Mouse (Mus musculus) embryonic facial prominence, embryonic 12.5 days (tissue): ENCODE measurements around the gene 2300002M23Rik. TPM values are rescaled to one million over a fixed set of nuclear protein-coding genes. Genes with fewer than 3 reads are reported as not detected.

Source experiments
- ATAC-seq: fragments of 200-750 bp; cut with Nextera tagmentation; 2 replicates; pipeline ENCODE4 v1.8.0; 2017; ENCODE audit not compliant: insufficient number of reproducible peaks, insufficient read depth, low FRiP score, low TSS enrichment
- H3K27ac ChIP-seq: fragments of 300-500 bp; sonication (generic); 2 replicates; pipeline ENCODE4 v1.5.1; 2016; ENCODE audit warnings: mild to moderate bottlenecking
- H3K27me3 ChIP-seq: fragments of 300-500 bp; sonication (generic); 2 replicates; pipeline ENCODE4 v1.6.1; 2016; ENCODE audit warnings: mild to moderate bottlenecking, moderate library complexity
- H3K36me3 ChIP-seq: fragments of 300-500 bp; sonication (generic); 2 replicates; pipeline ENCODE4 v1.6.1; 2016; ENCODE audit warnings: mild to moderate bottlenecking
- H3K4me1 ChIP-seq: fragments of 300-500 bp; sonication (generic); 2 replicates; pipeline ENCODE4 v1.6.1; 2016
- H3K4me2 ChIP-seq: fragments of 300-500 bp; sonication (generic); replicated peaks from 2 replicates; pipeline ENCODE4 v1.6.1; 2016; ENCODE audit warnings: mild to moderate bottlenecking, moderate library complexity
- H3K4me3 ChIP-seq: fragments of 300-500 bp; sonication (generic); 2 replicates; pipeline ENCODE4 v1.5.1; 2016; ENCODE audit warnings: mild to moderate bottlenecking
- H3K9ac ChIP-seq: fragments of 300-500 bp; sonication (generic); 2 replicates; pipeline ENCODE4 v1.6.1; 2016; ENCODE audit warnings: mild to moderate bottlenecking, moderate library complexity
- H3K9me3 ChIP-seq: fragments of 300-500 bp; sonication (generic); 2 replicates; pipeline ENCODE4 v1.6.1; 2016; ENCODE audit warnings: mild to moderate bottlenecking, moderate library complexity
- WGBS: fragments of 180-500 bp; shearing (Covaris S2); methylation state at CpG from one replicate; pipeline ENCODE4 v1.1.7; 2016; 5-methylcytosine and 5-hydroxymethylcytosine counted together
- polyA plus RNA-seq: library from polyadenylated mRNA; unstranded; fragments of >200 nt; fragmentation: Nextera tagmentation; extraction: Ambion mirVana; gene quantifications from 2 replicates; pipeline ENCODE4 v1.2.1, GENCODE M21; 2016

The 2300002M23Rik gene
- not detected in 2 replicates for polyA plus RNA-seq

DNA sequence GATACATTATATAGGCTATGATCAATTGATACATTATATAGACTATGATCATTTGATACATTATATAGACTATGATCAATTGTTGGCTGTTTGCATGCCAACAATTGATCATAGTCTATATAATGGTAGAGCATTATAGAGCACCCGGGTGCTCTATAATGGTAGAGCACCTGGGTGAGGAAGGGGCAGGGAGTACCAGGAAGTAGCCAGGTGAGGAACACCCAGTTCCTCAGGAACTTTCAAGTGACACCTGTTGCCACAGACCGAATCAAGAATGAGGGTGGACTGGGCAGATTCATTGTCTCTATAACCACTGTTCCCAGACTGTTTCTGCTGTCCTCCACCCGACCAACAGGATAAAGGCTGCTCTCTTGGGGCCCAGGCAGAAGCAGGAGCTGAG, at the start of gene 2300002M23Rik:
Gene 2300002M23Rik (plus strand): TSS at position 301 of the 400 bp plus-strand sequence.
- no peak within 1 kb of the TSS for H3K4me2 ChIP-seq
- no peaks in the 10 kb centered on the region for H3K36me3 ChIP-seq
- 56% methylated on average over 3 of the region's 3 CpGs for WGBS
- peaks cover 34% of the 10 kb centered on the region for H3K27me3 ChIP-seq
- no peak within 1 kb of the TSS for H3K27ac ChIP-seq
- H3K4me3 ChIP-seq = no peak within 1 kb of the TSS
- no peaks in the 10 kb centered on the region for H3K9me3 ChIP-seq
- H3K4me1 ChIP-seq = peaks cover 9% of the 10 kb centered on the region; the same call in 1 of the 2 replicates
- H3K9ac ChIP-seq = no peak within 1 kb of the TSS
- ATAC-seq = no peak

DNA sequence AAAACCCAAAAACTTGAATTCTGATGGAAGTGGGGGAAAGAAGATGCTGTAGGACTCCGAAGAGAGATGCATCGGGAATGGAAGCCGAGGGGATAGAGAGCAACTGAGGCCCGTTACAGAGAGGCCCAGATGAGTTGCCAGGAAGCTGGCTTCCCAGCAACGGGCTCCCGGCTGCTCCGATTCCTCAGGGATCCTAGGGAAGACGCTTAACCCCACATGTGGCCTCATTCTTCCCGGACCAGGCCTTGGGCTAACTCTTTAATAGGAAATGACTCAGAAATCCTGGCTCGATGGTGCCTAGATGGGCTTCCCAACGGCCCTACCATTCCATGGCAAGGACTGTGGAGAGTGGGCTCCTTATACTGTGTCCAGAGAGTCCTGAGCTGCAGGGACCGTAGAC, 49.7 kb upstream of the 2300002M23Rik start:
- peak overlapping the region; percentile 75 for H3K4me2 ChIP-seq
- ATAC-seq = no peak
- H3K4me1 ChIP-seq = peaks cover 31% of the 10 kb centered on the region
- H3K27me3 ChIP-seq = no peaks in the 10 kb centered on the region
- peak overlapping the region; percentile 70 for H3K9ac ChIP-seq
- H3K9me3 ChIP-seq = no peaks in the 10 kb centered on the region
- peak overlapping the region; percentile 57 for H3K4me3 ChIP-seq
- WGBS = 10% methylated on average over 12 of the region's 12 CpGs
- peaks cover 15% of the 10 kb centered on the region for H3K36me3 ChIP-seq
- 0 out of 2 replicates have a peak overlapping the region, but pooled peaks have one; percentile 5 for H3K27ac ChIP-seq

DNA sequence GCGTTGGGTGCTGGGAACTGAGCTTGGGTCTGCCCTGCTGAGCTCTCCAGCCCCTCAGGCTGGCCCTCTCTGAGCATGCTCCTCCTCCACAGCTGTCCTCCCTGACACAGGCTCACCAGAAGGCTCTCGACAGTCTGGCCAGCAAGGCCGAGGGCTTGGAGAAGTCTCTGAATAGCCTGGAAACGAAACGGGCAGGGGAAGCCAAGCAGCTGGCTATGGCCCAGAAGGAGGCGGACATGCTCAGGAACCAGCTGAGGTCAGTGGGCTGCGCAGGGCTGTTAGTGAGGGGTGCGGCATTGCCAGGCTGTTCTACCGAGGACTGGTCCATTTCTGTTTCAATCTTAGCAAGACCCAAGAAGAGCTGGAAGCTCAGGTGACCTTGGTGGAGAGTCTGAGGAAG, 42.9 kb upstream of the 2300002M23Rik start:
- H3K9me3 ChIP-seq = no peaks in the 10 kb centered on the region
- no peaks in the 10 kb centered on the region for H3K4me1 ChIP-seq
- 84% methylated on average over 9 of the region's 9 CpGs for WGBS
- H3K4me2 ChIP-seq = no peak overlapping the region
- H3K27me3 ChIP-seq = no peaks in the 10 kb centered on the region
- peaks cover 54% of the 10 kb centered on the region for H3K36me3 ChIP-seq
- no peak overlapping the region for H3K4me3 ChIP-seq
- ATAC-seq = no peak
- no peak overlapping the region for H3K9ac ChIP-seq
- no peak overlapping the region for H3K27ac ChIP-seq

DNA sequence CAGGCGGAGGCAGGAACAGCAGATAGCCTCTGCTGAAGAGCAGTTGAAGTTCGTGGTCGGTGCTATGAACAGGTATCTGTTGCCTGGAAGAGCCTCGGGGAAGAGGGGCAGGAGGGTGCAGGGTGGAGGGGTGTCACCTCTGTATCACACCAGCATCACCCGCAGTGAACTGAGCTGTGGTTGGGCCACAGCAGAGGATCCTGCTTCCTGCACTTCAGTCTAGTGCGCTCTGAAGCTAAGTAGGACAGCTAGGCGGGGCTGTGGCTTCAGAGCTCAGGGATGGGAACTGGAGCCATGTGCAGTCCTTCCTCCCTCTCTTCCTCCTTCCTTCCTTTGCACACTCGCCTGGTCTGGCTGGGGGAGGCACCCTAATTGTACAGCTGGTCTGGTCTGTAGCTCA, 40.6 kb upstream of the 2300002M23Rik start:
- H3K9ac ChIP-seq = no peak overlapping the region
- no peaks in the 10 kb centered on the region for H3K4me1 ChIP-seq
- peaks cover 59% of the 10 kb centered on the region for H3K36me3 ChIP-seq
- 75% methylated on average over 8 of the region's 8 CpGs for WGBS
- H3K4me2 ChIP-seq = no peak overlapping the region
- ATAC-seq = no peak
- H3K27me3 ChIP-seq = no peaks in the 10 kb centered on the region
- H3K4me3 ChIP-seq = no peak overlapping the region
- H3K9me3 ChIP-seq = no peaks in the 10 kb centered on the region
- no peak overlapping the region for H3K27ac ChIP-seq

DNA sequence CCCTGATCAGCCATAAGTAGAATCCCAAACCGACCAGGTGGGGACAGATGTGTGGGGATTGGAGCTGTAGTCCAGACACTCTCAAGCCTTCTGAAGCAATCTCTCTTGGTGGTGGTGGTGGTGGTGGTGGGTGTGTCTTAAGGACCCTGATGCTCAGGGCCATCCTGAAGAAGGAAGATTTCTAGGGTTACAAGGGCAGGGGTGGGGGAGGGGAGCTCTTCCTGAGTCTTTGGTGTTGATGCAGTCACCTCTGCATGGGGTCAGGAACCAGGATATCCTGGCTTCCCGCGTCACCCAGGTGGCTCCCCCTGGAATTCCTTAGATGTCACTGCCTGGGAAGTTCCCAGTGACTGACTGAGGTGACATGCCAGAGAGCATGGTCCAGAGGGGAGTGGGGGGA, 34.9 kb upstream of the 2300002M23Rik start:
- peaks cover 31% of the 10 kb centered on the region for H3K36me3 ChIP-seq
- H3K27ac ChIP-seq = no peak overlapping the region
- WGBS = 13% methylated on average over 3 of the region's 3 CpGs
- no peak overlapping the region for H3K4me2 ChIP-seq
- H3K27me3 ChIP-seq = no peaks in the 10 kb centered on the region
- H3K9me3 ChIP-seq = no peaks in the 10 kb centered on the region
- no peaks in the 10 kb centered on the region; the same call in 1 of the 2 replicates for H3K4me1 ChIP-seq
- H3K4me3 ChIP-seq = no peak overlapping the region
- no peak overlapping the region for H3K9ac ChIP-seq
- no peak for ATAC-seq

DNA sequence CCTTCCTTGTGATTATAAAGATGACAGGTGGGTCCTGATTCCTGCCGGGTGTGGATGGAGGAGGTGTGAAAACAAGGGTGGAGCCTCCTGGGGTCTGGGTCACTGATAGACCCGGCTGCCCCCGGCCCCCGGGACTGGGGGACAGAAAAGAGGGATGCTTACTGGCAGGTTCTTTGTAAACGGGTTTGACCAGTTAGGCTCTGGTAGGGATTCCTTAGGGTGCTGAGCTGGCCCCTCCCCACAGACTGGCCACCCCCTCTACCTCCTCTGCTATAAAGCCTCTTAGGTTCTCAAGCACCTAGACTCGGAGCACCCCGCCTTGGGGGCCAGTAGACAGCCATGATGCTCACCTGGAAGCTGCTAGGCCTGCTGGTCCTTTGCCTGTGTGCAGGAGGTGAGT, 34.3 kb upstream of the 2300002M23Rik start, which contains the start of gene Psors1c2:
Gene Psors1c2 (plus strand): TSS at position 301 of the 400 bp plus-strand sequence.
- H3K27ac ChIP-seq = no peak within 1 kb of the TSS
- no peaks in the 10 kb centered on the region for H3K9me3 ChIP-seq
- H3K36me3 ChIP-seq = peaks cover 29% of the 10 kb centered on the region
- no peak within 1 kb of the TSS for H3K4me3 ChIP-seq
- no peaks in the 10 kb centered on the region for H3K27me3 ChIP-seq
- H3K4me2 ChIP-seq = no peak within 1 kb of the TSS
- 44% methylated on average over 7 of the region's 7 CpGs for WGBS
- H3K4me1 ChIP-seq = no peaks in the 10 kb centered on the region; the same call in 1 of the 2 replicates
- no peak for ATAC-seq
- H3K9ac ChIP-seq = no peak within 1 kb of the TSS

DNA sequence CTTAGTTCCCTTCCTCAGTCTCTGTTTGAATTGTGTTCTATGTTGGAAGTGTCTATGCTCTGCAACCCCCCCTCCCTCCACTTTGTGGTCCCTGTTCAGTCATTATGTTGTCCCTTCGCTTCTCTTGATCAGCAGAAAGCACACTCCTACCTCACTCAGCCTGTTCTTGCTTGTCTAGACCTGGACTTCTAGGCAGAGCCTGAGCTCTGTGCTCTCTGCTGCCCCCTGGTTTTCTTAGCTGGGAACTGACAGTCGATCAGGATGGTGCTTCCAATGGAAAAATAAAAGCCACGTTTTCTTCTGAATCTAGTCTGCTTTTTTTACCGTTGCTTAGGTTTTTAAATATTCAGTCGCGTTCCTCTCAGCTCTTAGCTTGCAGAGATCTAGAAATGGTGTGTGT, 32.9 kb upstream of the 2300002M23Rik start:
- WGBS = 13% methylated on average over 6 of the region's 6 CpGs
- no peak overlapping the region for H3K9ac ChIP-seq
- no peaks in the 10 kb centered on the region for H3K27me3 ChIP-seq
- H3K4me3 ChIP-seq = no peak overlapping the region
- H3K36me3 ChIP-seq = peaks cover 15% of the 10 kb centered on the region
- H3K27ac ChIP-seq = no peak overlapping the region
- no peaks in the 10 kb centered on the region for H3K9me3 ChIP-seq
- H3K4me2 ChIP-seq = no peak overlapping the region
- H3K4me1 ChIP-seq = no peaks in the 10 kb centered on the region; the same call in 1 of the 2 replicates
- no peak for ATAC-seq

DNA sequence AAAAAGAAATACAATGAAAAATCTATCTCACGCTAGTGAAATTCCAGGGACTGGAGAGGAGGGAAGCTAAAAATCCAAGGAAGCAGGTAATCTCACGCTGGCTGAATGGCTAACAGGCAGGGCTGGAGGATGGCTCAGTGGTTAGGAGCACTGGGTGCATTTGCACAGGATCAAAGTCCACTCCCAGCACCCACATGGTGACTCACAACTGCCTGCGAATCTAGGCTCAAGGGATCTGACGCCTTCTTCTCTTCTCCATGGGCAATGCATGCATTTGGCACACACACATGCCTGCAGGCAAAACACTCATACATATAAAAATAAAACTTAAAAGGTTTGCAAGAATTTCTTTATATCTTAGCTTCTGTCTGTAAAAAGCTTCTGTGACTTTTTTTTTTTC, 29.8 kb upstream of the 2300002M23Rik start:
- ATAC-seq = no peak
- no peak overlapping the region for H3K4me2 ChIP-seq
- 85% methylated on average over 4 of the region's 4 CpGs for WGBS

DNA sequence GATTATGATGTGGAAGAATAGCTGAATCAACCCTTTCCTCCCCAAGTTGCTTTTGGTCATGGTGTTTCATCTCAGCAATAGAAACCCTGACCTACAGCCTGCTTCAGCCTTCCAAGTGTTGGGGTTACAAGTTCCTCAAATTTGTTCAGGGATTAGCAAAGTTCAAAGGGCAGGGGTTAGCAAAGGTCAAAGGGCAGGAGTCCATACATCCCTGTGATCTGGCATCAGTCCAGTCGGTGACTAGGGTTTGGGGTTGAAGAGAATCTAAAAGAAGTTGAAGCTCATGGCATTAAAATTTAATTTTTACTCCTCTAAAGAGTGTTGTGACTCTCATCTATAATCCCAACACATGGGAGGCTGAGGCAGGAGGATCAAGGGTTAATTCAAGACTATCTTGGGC, 28.8 kb upstream of the 2300002M23Rik start:
- Histone ChIP-seq H3K27me3 (no peaks in the 10 kb centered on the region), H3K4me2 (no peak overlapping the region), H3K9me3 (no peaks in the 10 kb centered on the region), H3K9ac (no peak overlapping the region), H3K4me3 (no peak overlapping the region), H3K4me1 (no peaks in the 10 kb centered on the region), H3K36me3 (no peaks in the 10 kb centered on the region), H3K27ac (no peak overlapping the region)
- 74% methylated on average over 1 of the region's 1 CpGs for WGBS
- no peak for ATAC-seq

More for the DNA sequence above, 29.8 kb upstream of the 2300002M23Rik start:
- Histone ChIP-seq H3K9ac (no peak overlapping the region), H3K9me3 (no peaks in the 10 kb centered on the region), H3K27me3 (no peaks in the 10 kb centered on the region), H3K36me3 (no peaks in the 10 kb centered on the region), H3K27ac (no peak overlapping the region), H3K4me1 (no peaks in the 10 kb centered on the region; the same call in 1 of the 2 replicates), H3K4me3 (no peak overlapping the region)

DNA sequence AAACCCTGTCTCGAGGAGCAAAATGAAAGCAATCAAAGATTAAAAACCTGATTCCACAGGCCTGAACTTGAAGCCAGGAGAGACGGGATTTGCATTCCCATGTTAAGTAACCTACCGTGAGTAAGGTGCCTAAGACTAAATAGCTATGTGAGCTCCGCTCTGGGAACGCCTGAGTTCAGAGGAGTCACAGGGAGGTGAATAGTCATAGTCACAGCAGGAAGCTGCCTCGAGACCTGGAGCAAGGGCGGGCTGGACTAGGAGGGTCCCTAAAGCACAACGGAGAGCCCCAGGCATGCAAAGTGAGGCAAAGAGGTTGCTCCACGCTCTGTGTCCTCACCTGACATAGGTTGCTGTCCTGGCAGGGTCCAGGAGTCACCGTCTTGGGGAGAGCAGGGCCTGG, 27.7 kb upstream of the 2300002M23Rik start:
- Histone ChIP-seq H3K9me3 (no peaks in the 10 kb centered on the region), H3K4me1 (no peaks in the 10 kb centered on the region), H3K4me2 (no peak overlapping the region), H3K27ac (no peak overlapping the region), H3K9ac (no peak overlapping the region), H3K4me3 (no peak overlapping the region), H3K27me3 (no peaks in the 10 kb centered on the region), H3K36me3 (no peaks in the 10 kb centered on the region)
- WGBS = 58% methylated on average over 10 of the region's 10 CpGs
- no peak for ATAC-seq

DNA sequence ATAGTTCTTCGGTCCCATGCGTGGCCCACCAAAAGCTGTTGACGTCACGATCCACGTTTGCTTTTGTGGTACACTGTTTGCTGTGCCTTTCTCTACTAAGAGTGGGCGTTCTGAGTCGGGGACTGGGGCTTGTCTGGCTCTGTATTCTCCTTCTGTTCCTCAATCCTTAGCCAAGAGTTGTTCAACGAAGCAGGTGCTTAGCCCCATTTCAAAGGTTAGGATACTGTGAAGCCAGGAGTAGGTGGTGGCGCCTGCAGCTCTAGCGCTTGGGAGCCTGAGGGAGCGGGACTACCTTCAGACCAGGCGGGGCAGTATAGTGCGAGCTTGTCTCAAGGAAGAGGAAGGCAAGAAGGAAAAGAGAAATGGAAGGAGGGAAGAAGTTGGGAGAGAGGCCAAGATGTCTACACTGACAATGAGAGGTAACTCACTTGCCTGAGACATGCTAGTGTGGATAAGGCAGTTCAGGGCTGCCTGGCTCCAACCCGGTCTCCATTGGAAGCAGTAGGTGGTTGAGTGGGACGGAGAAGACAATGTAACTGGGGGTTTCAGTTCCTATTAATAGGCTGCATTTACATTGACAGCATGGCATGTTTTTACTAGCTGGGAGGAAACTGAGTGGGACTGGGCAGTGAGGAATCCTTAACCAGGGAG, 24.4 kb upstream of the 2300002M23Rik start:
- no peaks in the 10 kb centered on the region for H3K9me3 ChIP-seq
- no peak overlapping the region for H3K9ac ChIP-seq
- no peak overlapping the region for H3K4me2 ChIP-seq
- no peak for ATAC-seq
- no peaks in the 10 kb centered on the region for H3K36me3 ChIP-seq
- no peak overlapping the region for H3K4me3 ChIP-seq
- no peak overlapping the region for H3K27ac ChIP-seq
- 0 out of 2 replicates have a peak, but pooled peaks cover 6% of the 10 kb centered on the region for H3K4me1 ChIP-seq
- WGBS = 80% methylated on average over 15 of the region's 15 CpGs
- H3K27me3 ChIP-seq = no peaks in the 10 kb centered on the region

DNA sequence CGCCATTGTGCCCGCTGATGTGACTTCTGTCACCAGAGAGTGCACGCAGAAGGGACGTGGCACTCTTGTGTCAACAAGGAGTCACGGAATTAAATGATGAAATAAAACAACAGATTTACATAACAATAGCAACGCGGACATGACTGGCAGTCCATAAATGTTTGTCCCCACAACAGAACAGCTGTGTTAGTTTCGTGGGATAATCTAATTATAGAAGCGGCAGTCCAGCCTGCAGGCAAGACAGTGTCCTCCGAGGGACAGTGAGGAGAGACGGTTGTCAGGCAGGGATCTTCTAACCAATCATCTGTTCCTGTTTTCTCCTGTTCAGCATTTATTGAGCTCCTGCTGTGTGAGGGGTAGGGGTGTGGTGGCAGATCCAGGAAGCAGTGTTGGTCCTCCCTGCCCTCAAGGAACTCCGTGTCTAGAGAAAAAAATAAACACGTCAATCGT, 23.8 kb upstream of the 2300002M23Rik start:
- Histone ChIP-seq H3K27ac (no peak overlapping the region), H3K9me3 (no peaks in the 10 kb centered on the region), H3K9ac (no peak overlapping the region), H3K4me1 (0 out of 2 replicates have a peak, but pooled peaks cover 6% of the 10 kb centered on the region), H3K36me3 (no peaks in the 10 kb centered on the region), H3K27me3 (no peaks in the 10 kb centered on the region), H3K4me2 (no peak overlapping the region), H3K4me3 (no peak overlapping the region)
- no peak for ATAC-seq
- WGBS = 46% methylated on average over 14 of the region's 14 CpGs
